In genomic region chr6:39591481-39591880, GRCm38 (mm10) we compare ENCODE assay signal across 9 mouse cellular contexts. TPM values are rescaled to one million over a fixed set of nuclear protein-coding genes. Genes with fewer than 3 reads are reported as not detected.
DNase-seq lines count a peak whose midpoint lies in the region; ATAC-seq and TF ChIP-seq lines count a peak whose summit lies in the region.
"Had no signal": no experiment of that assay in that cellular context is flagged by ENCODE, and none has a peak within 500 bp of the region (broad histone marks: within the 10 kb centered on the region; RNA-seq: fewer than 3 reads in every experiment).

No protein-coding gene starts in this region.

- 92% methylated on average over 4 of the region's 4 CpGs for WGBS in heart, embryonic 12.5 days
- 87% methylated on average over 4 of the region's 4 CpGs for WGBS in lung, embryonic 14.5 days
- 86% methylated on average over 4 of the region's 4 CpGs for whole genome bisulfite sequencing in liver, embryonic 15.5 days (ENCODE audit: insufficient replicate concordance)

- TF ChIP-seq CTCF in lung, embryonic 14.5 days (IDR thresholded peaks at IDR 0.05; ENCODE audit: low read depth) = no peak

- H3K4me1 ChIP-seq in heart, embryonic 12.5 days (replicated peaks) = peaks cover 19% of the 10 kb centered on the region
- H3K4me1 ChIP-seq in lung, embryonic 14.5 days (ENCODE audit: insufficient read depth) = no peaks in the 10 kb centered on the region; the same call in 1 of the 2 replicates
- peaks cover 0 to 3% of the 10 kb centered on the region in 2 experiments; a peak in 1 of 4 replicates for H3K4me1 ChIP-seq in ES-E14 (ENCODE audit: control insufficient read depth in 2 of 2, insufficient read depth in 2 of 2, low read length in 2 of 2, poor library complexity in 1 of 2)
- peaks cover 19% of the 10 kb centered on the region for H3K4me1 ChIP-seq in liver, embryonic 15.5 days (replicated peaks)

- H3K27me3 ChIP-seq in heart, embryonic 12.5 days (replicated peaks) = no peaks in the 10 kb centered on the region
- H3K27me3 ChIP-seq in lung, embryonic 14.5 days (ENCODE audit: insufficient read depth, low read length) = no peaks in the 10 kb centered on the region
- H3K27me3 ChIP-seq in liver, embryonic 15.5 days = no peaks in the 10 kb centered on the region

- H3K9ac ChIP-seq in heart, embryonic 12.5 days = no peak overlapping the region
- H3K9ac ChIP-seq in lung, embryonic 14.5 days = no peak overlapping the region
- H3K9ac ChIP-seq in ES-E14 (ENCODE audit: insufficient read depth, low read depth, low read length, poor library complexity, severe bottlenecking) = peak overlapping the region; percentile 83; the same call in 1 of the 2 replicates
- H3K9ac ChIP-seq in liver, embryonic 15.5 days = no peak overlapping the region

- H3K27ac ChIP-seq in heart, embryonic 12.5 days (ENCODE audit: poor library complexity, severe bottlenecking) = no peak overlapping the region
- no peak overlapping the region for H3K27ac ChIP-seq in lung, embryonic 14.5 days (ENCODE audit: low read depth)
- no peak overlapping the region for H3K27ac ChIP-seq in ES-E14 (ENCODE audit: insufficient read depth, low read depth, low read length, poor library complexity, severe bottlenecking)
- H3K27ac ChIP-seq in liver, embryonic 15.5 days (replicated peaks) = no peak overlapping the region

- H3K4me3 ChIP-seq in heart, embryonic 12.5 days = no peak overlapping the region
- no peak overlapping the region for H3K4me3 ChIP-seq in lung, embryonic 14.5 days (ENCODE audit: low read depth, low read length)
- H3K4me3 ChIP-seq in ES-E14 (ENCODE audit: insufficient read depth in 1 of 2, low read depth in 1 of 2, low read length in 2 of 2, poor library complexity in 1 of 2, severe bottlenecking in 1 of 2) = peak overlapping the region; percentile 84 to 100; a peak in 3 of 4 replicates
- peak overlapping the region; percentile 95; the same call in 1 of the 2 replicates for H3K4me3 ChIP-seq in liver, embryonic 15.5 days (replicated peaks)

- H3K36me3 ChIP-seq in heart, embryonic 12.5 days = peaks cover 22% of the 10 kb centered on the region
- peaks cover 9% of the 10 kb centered on the region; the same call in 1 of the 2 replicates for H3K36me3 ChIP-seq in lung, embryonic 14.5 days (ENCODE audit: insufficient read depth)
- H3K36me3 ChIP-seq in ES-E14 (ENCODE audit: control insufficient read depth, insufficient read depth, low read length, poor library complexity, severe bottlenecking) = no peaks in the 10 kb centered on the region
- peaks cover 25% of the 10 kb centered on the region for H3K36me3 ChIP-seq in liver, embryonic 15.5 days (replicated peaks)

- no peak for DNase-seq in heart, adult 11 months
- no peak for DNase-seq in lung, embryonic 14.5 days
- no peak for DNase-seq in lung, postnatal 10 days
- no peak for DNase-seq in ES-E14 (ENCODE audit: low read depth, low spot score)
- no peak for DNase-seq in cerebellum, adult 9-10 months
- no peak for DNase-seq in right cerebral cortex, postnatal 14 days

- in situ Hi-C loops in ES-E14 (cut with MboI; ENCODE audit: low sequenced_read_pairs in 2 of 2, unreplicated experiment in 2 of 2) = no loop called here

- H3K4me2 ChIP-seq in heart, embryonic 12.5 days = peak overlapping the region; percentile 71; the same call in 1 of the 2 replicates
- H3K4me2 ChIP-seq in lung, embryonic 14.5 days = peak overlapping the region; percentile 81
- peak overlapping the region; percentile 89; the same call in 1 of the 2 replicates for H3K4me2 ChIP-seq in liver, embryonic 15.5 days

- no peak for ATAC-seq in heart, embryonic 12.5 days (ENCODE audit: insufficient number of reproducible peaks, low FRiP score)
- ATAC-seq in lung, embryonic 14.5 days (ENCODE audit: insufficient read depth) = no peak
- no peak for ATAC-seq in liver, embryonic 15.5 days (ENCODE audit: insufficient read depth)

- no peaks in the 10 kb centered on the region for H3K9me3 ChIP-seq in heart, embryonic 12.5 days (replicated peaks)
- no peaks in the 10 kb centered on the region for H3K9me3 ChIP-seq in lung, embryonic 14.5 days (ENCODE audit: low read depth, low read length)
- H3K9me3 ChIP-seq in ES-E14 (ENCODE audit: control insufficient read depth, insufficient read depth, low read depth, low read length) = no peaks in the 10 kb centered on the region
- no peaks in the 10 kb centered on the region for H3K9me3 ChIP-seq in liver, embryonic 15.5 days (replicated peaks)

TF ChIP-seq in ES-E14, 5 proteins besides CTCF, POLR2A, EP300 and RAD21:
- TF ChIP-seq HCFC1 (IDR thresholded peaks at IDR 0.05; ENCODE audit: borderline replicate concordance, insufficient read depth, low read length) (no peak), ZC3H11A (IDR thresholded peaks at IDR 0.05; ENCODE audit: borderline replicate concordance, low read depth, low read length) (no peak), MAFK (IDR thresholded peaks at IDR 0.05; ENCODE audit: insufficient read depth, low read depth, low read length) (no peak), ZNF384 (IDR thresholded peaks at IDR 0.05; ENCODE audit: low read depth, low read length) (no peak), CHD2 (IDR thresholded peaks at IDR 0.05; ENCODE audit: low read depth, low read length) (no peak)
TF ChIP-seq in ES-E14: peak in this region for 0.

RNA-seq across cellular contexts. Expression of gene Ndufb2, which starts 0.9 kb away (rescaled TPM):
- polyA plus RNA-seq in heart, embryonic 12.5 days (2016; fragmentation: Nextera tagmentation; extraction: Ambion mirVana) = 541 and 562 TPM in 2 replicates
- 324 and 326 TPM in 2 replicates for polyA plus RNA-seq in lung, embryonic 14.5 days (2014; fragmentation: Nextera tagmentation; extraction: Ambion mirVana)
- 109 and 122 TPM in 2 replicates for total RNA-seq in ES-E14 (2012; rRNA removed)
- polyA plus RNA-seq in liver, embryonic 15.5 days (2015; fragmentation: Nextera tagmentation; extraction: Ambion mirVana) = 172 and 203 TPM in 2 replicates

RNA-seq across cellular contexts. Expression of gene Gm42420, which starts 5.9 kb away (rescaled TPM):
- polyA plus RNA-seq in heart, embryonic 12.5 days (2016; fragmentation: Nextera tagmentation; extraction: Ambion mirVana) = 1.0 TPM in 1 of 2 replicates, not detected in the other
- 0.74 and 1.0 TPM in 2 replicates for polyA plus RNA-seq in lung, embryonic 14.5 days (2014; fragmentation: Nextera tagmentation; extraction: Ambion mirVana)
- not detected in 2 replicates for total RNA-seq in ES-E14 (2012; rRNA removed)
- 2.5 and 2.7 TPM in 2 replicates for polyA plus RNA-seq in liver, embryonic 15.5 days (2015; fragmentation: Nextera tagmentation; extraction: Ambion mirVana)
- polyA plus RNA-seq: kidney, embryonic 14.5 days had no signal

RNA-seq across cellular contexts. Expression of gene Adck2, which starts 17.8 kb away (rescaled TPM):
- polyA plus RNA-seq in heart, embryonic 12.5 days (2016; fragmentation: Nextera tagmentation; extraction: Ambion mirVana) = 17.0 and 17.4 TPM in 2 replicates
- 21.8 and 22.1 TPM in 2 replicates for polyA plus RNA-seq in lung, embryonic 14.5 days (2014; fragmentation: Nextera tagmentation; extraction: Ambion mirVana)
- total RNA-seq in ES-E14 (2012; rRNA removed) = 11.4 and 18.1 TPM in 2 replicates
- 9.7 and 10.9 TPM in 2 replicates for polyA plus RNA-seq in liver, embryonic 15.5 days (2015; fragmentation: Nextera tagmentation; extraction: Ambion mirVana)

RNA-seq across cellular contexts. Expression of gene Dennd2a, which starts 33.8 kb away (rescaled TPM):
- 26.8 and 28.2 TPM in 2 replicates for polyA plus RNA-seq in heart, embryonic 12.5 days (2016; fragmentation: Nextera tagmentation; extraction: Ambion mirVana)
- polyA plus RNA-seq in lung, embryonic 14.5 days (2014; fragmentation: Nextera tagmentation; extraction: Ambion mirVana) = 30.4 and 33.1 TPM in 2 replicates
- total RNA-seq in ES-E14 (2012; rRNA removed) = 22.1 and 24.8 TPM in 2 replicates
- polyA plus RNA-seq in liver, embryonic 15.5 days (2015; fragmentation: Nextera tagmentation; extraction: Ambion mirVana) = 1.5 TPM in 2 replicates

Comparison
In these comparisons a context has a peak if more than half of its experiments do, and no peak if none do; other contexts are left out.
1. H3K4me3 ChIP-seq: peak in ES-E14 (2 of 2) and liver, embryonic 15.5 days (single experiment); none in heart, embryonic 12.5 days (single experiment) and lung, embryonic 14.5 days (single experiment).
2. Peak in every context shown above with its lines, with median percentiles within 50 percentile points of each other: H3K4me2 ChIP-seq.